Mouse (Mus musculus): ENCODE results near the gene Cer1. TPM values are rescaled to one million over a fixed set of nuclear protein-coding genes. Genes with fewer than 3 reads are reported as not detected.

Cer1 gene
- polyA plus RNA-seq, 1 experiment from 2014 or later: not detected

- Histone ChIP-seq H3K4me3 (ENCODE audit: low read depth, low read length) (no peak overlapping the region), H3K9me3 (ENCODE audit: control insufficient read depth, low read length) (no peaks in the 10 kb centered on the region), H3K36me3 (ENCODE audit: control insufficient read depth, insufficient read depth, low read length) (no peaks in the 10 kb centered on the region), H3K9ac (ENCODE audit: low read depth, low read length) (no peak overlapping the region), H3K4me2 (no peak overlapping the region), H3K4me1 (replicated peaks; ENCODE audit: control insufficient read depth, insufficient read depth, low read length) (no peaks in the 10 kb centered on the region), H3K27ac (ENCODE audit: low read depth, low read length) (no peak overlapping the region), H3K27me3 (replicated peaks; ENCODE audit: control insufficient read depth, insufficient read depth, low read length) (no peaks in the 10 kb centered on the region)
- 77% methylated on average over 9 of the region's 9 CpGs for WGBS
- ATAC-seq (replicated peaks; ENCODE audit: low FRiP score) (no peak), DNase-seq (ENCODE audit: low spot score) (no peak)
These were observed 2.4 kb downstream of the Cer1 start for GRCm38 (mm10) chr4:82882500-82882899.

GRCm38 (mm10) chr4:82881366-82881765 is 3.6 kb downstream of the Cer1 start:
- Histone ChIP-seq H3K9me3 (ENCODE audit: control insufficient read depth, low read length) (no peaks in the 10 kb centered on the region), H3K9ac (ENCODE audit: low read depth, low read length) (no peak overlapping the region), H3K27ac (ENCODE audit: low read depth, low read length) (no peak overlapping the region), H3K27me3 (replicated peaks; ENCODE audit: control insufficient read depth, insufficient read depth, low read length) (no peaks in the 10 kb centered on the region), H3K4me2 (no peak overlapping the region), H3K4me3 (ENCODE audit: low read depth, low read length) (no peak overlapping the region), H3K36me3 (ENCODE audit: control insufficient read depth, insufficient read depth, low read length) (no peaks in the 10 kb centered on the region), H3K4me1 (replicated peaks; ENCODE audit: control insufficient read depth, insufficient read depth, low read length) (no peaks in the 10 kb centered on the region)
- DNase-seq (ENCODE audit: low spot score) (no peak), ATAC-seq (replicated peaks; ENCODE audit: low FRiP score) (no peak)
- 74% methylated on average over 3 of the region's 3 CpGs for WGBS

GRCm38 (mm10) chr4:82880243-82880642 is 4.7 kb downstream of the Cer1 start:
- Histone ChIP-seq H3K27me3 (replicated peaks; ENCODE audit: control insufficient read depth, insufficient read depth, low read length) (no peaks in the 10 kb centered on the region), H3K36me3 (ENCODE audit: control insufficient read depth, insufficient read depth, low read length) (no peaks in the 10 kb centered on the region), H3K4me2 (no peak overlapping the region), H3K4me3 (ENCODE audit: low read depth, low read length) (no peak overlapping the region), H3K27ac (ENCODE audit: low read depth, low read length) (no peak overlapping the region), H3K9me3 (ENCODE audit: control insufficient read depth, low read length) (no peaks in the 10 kb centered on the region), H3K9ac (ENCODE audit: low read depth, low read length) (no peak overlapping the region), H3K4me1 (replicated peaks; ENCODE audit: control insufficient read depth, insufficient read depth, low read length) (no peaks in the 10 kb centered on the region)
- 80% methylated on average over 2 of the region's 2 CpGs for WGBS
- DNase-seq (ENCODE audit: low spot score) (no peak), ATAC-seq (replicated peaks; ENCODE audit: low FRiP score) (no peak)

GRCm38 (mm10) chr4:82879152-82879551 is 5.8 kb downstream of the Cer1 start:
- H3K36me3 ChIP-seq (ENCODE audit: control insufficient read depth, insufficient read depth, low read length): no peaks in the 10 kb centered on the region

GRCm38 (mm10) chr4:82876656-82877055 is 8.3 kb downstream of the Cer1 start:
- no peaks in the 10 kb centered on the region for H3K27me3 ChIP-seq (replicated peaks; ENCODE audit: control insufficient read depth, insufficient read depth, low read length)
- no peak overlapping the region for H3K9ac ChIP-seq (ENCODE audit: low read depth, low read length)
- no peak overlapping the region for H3K4me2 ChIP-seq
- no peak overlapping the region for H3K4me3 ChIP-seq (ENCODE audit: low read depth, low read length)
- H3K4me1 ChIP-seq (replicated peaks; ENCODE audit: control insufficient read depth, insufficient read depth, low read length): no peaks in the 10 kb centered on the region
- DNase-seq (ENCODE audit: low spot score) (no peak), ATAC-seq (replicated peaks; ENCODE audit: low FRiP score) (no peak)
- H3K9me3 ChIP-seq (ENCODE audit: control insufficient read depth, low read length): no peaks in the 10 kb centered on the region
- whole genome bisulfite sequencing: 60% methylated on average over 2 of the region's 2 CpGs
- H3K27ac ChIP-seq (ENCODE audit: low read depth, low read length): no peak overlapping the region
- H3K36me3 ChIP-seq (ENCODE audit: control insufficient read depth, insufficient read depth, low read length): no peaks in the 10 kb centered on the region

More at GRCm38 (mm10) chr4:82879152-82879551, 5.8 kb downstream of the Cer1 start:
- ATAC-seq (replicated peaks; ENCODE audit: low FRiP score) (no peak), DNase-seq (ENCODE audit: low spot score) (no peak)
- Histone ChIP-seq H3K27me3 (replicated peaks; ENCODE audit: control insufficient read depth, insufficient read depth, low read length) (no peaks in the 10 kb centered on the region), H3K9ac (ENCODE audit: low read depth, low read length) (no peak overlapping the region), H3K27ac (ENCODE audit: low read depth, low read length) (no peak overlapping the region), H3K4me3 (ENCODE audit: low read depth, low read length) (no peak overlapping the region), H3K9me3 (ENCODE audit: control insufficient read depth, low read length) (no peaks in the 10 kb centered on the region), H3K4me1 (replicated peaks; ENCODE audit: control insufficient read depth, insufficient read depth, low read length) (no peaks in the 10 kb centered on the region), H3K4me2 (no peak overlapping the region)
- 82% methylated on average over 6 of the region's 6 CpGs for WGBS

GRCm38 (mm10) chr4:82875532-82875931 is 9.4 kb downstream of the Cer1 start:
- Histone ChIP-seq H3K4me3 (ENCODE audit: low read depth, low read length) (no peak overlapping the region), H3K9me3 (ENCODE audit: control insufficient read depth, low read length) (no peaks in the 10 kb centered on the region), H3K9ac (ENCODE audit: low read depth, low read length) (no peak overlapping the region), H3K4me2 (no peak overlapping the region), H3K27me3 (replicated peaks; ENCODE audit: control insufficient read depth, insufficient read depth, low read length) (no peaks in the 10 kb centered on the region), H3K4me1 (replicated peaks; ENCODE audit: control insufficient read depth, insufficient read depth, low read length) (no peaks in the 10 kb centered on the region), H3K36me3 (ENCODE audit: control insufficient read depth, insufficient read depth, low read length) (no peaks in the 10 kb centered on the region), H3K27ac (ENCODE audit: low read depth, low read length) (no peak overlapping the region)
- 75% methylated on average over 4 of the region's 4 CpGs for WGBS
- ATAC-seq (replicated peaks; ENCODE audit: low FRiP score) (no peak), DNase-seq (ENCODE audit: low spot score) (no peak)

GRCm38 (mm10) chr4:82874791-82875190 is 10.2 kb downstream of the Cer1 start:
- no peaks in the 10 kb centered on the region for H3K4me1 ChIP-seq (replicated peaks; ENCODE audit: control insufficient read depth, insufficient read depth, low read length)
- H3K4me2 ChIP-seq: no peak overlapping the region
- DNase-seq (ENCODE audit: low spot score) (no peak), ATAC-seq (replicated peaks; ENCODE audit: low FRiP score) (no peak)
- 55% methylated on average over 4 of the region's 4 CpGs for WGBS
- no peaks in the 10 kb centered on the region for H3K9me3 ChIP-seq (ENCODE audit: control insufficient read depth, low read length)
- no peak overlapping the region for H3K4me3 ChIP-seq (ENCODE audit: low read depth, low read length)
- H3K9ac ChIP-seq (ENCODE audit: low read depth, low read length): no peak overlapping the region
- no peaks in the 10 kb centered on the region for H3K36me3 ChIP-seq (ENCODE audit: control insufficient read depth, insufficient read depth, low read length)
- no peaks in the 10 kb centered on the region for H3K27me3 ChIP-seq (replicated peaks; ENCODE audit: control insufficient read depth, insufficient read depth, low read length)
- no peak overlapping the region for H3K27ac ChIP-seq (ENCODE audit: low read depth, low read length)

GRCm38 (mm10) chr4:82872548-82872947 is 12.4 kb downstream of the Cer1 start:
- H3K27ac ChIP-seq (ENCODE audit: low read depth, low read length): no peak overlapping the region
- no peak overlapping the region for H3K4me2 ChIP-seq
- ATAC-seq (replicated peaks; ENCODE audit: low FRiP score) (no peak), DNase-seq (ENCODE audit: low spot score) (no peak)
- WGBS: 77% methylated on average over 4 of the region's 4 CpGs
- H3K4me3 ChIP-seq (ENCODE audit: low read depth, low read length): no peak overlapping the region
- H3K9me3 ChIP-seq (ENCODE audit: control insufficient read depth, low read length): no peaks in the 10 kb centered on the region
- H3K4me1 ChIP-seq (replicated peaks; ENCODE audit: control insufficient read depth, insufficient read depth, low read length): no peaks in the 10 kb centered on the region
- H3K9ac ChIP-seq (ENCODE audit: low read depth, low read length): no peak overlapping the region
- H3K36me3 ChIP-seq (ENCODE audit: control insufficient read depth, insufficient read depth, low read length): no peaks in the 10 kb centered on the region
- no peaks in the 10 kb centered on the region for H3K27me3 ChIP-seq (replicated peaks; ENCODE audit: control insufficient read depth, insufficient read depth, low read length)

- no peak for ATAC-seq (replicated peaks; ENCODE audit: low FRiP score)
- Histone ChIP-seq H3K9ac (ENCODE audit: low read depth, low read length) (no peak overlapping the region), H3K4me1 (replicated peaks; ENCODE audit: control insufficient read depth, insufficient read depth, low read length) (no peaks in the 10 kb centered on the region), H3K9me3 (ENCODE audit: control insufficient read depth, low read length) (no peaks in the 10 kb centered on the region), H3K27me3 (replicated peaks; ENCODE audit: control insufficient read depth, insufficient read depth, low read length) (no peaks in the 10 kb centered on the region), H3K27ac (ENCODE audit: low read depth, low read length) (no peak overlapping the region), H3K4me3 (ENCODE audit: low read depth, low read length) (no peak overlapping the region), H3K36me3 (ENCODE audit: control insufficient read depth, insufficient read depth, low read length) (no peaks in the 10 kb centered on the region), H3K4me2 (no peak overlapping the region)
- 60% methylated on average over 6 of the region's 6 CpGs for WGBS
- no peak for DNase-seq (ENCODE audit: low spot score)
These were observed 12.8 kb downstream of the Cer1 start for GRCm38 (mm10) chr4:82872121-82872520.

Data from liver, embryonic 11.5 days (tissue).